Mouse (Mus musculus) bone marrow macrophage, adult 2 months (primary cell): Measurements from ENCODE around the gene Isyna1.

Experiments used
- CTCF ChIP-seq: IDR thresholded peaks from 2 replicates; pipeline ENCODE4 v1.5.1; 2012; ENCODE audit warnings: low read depth, mild to moderate bottlenecking, low read length, moderate library complexity
- POLR2A ChIP-seq: IDR thresholded peaks from 2 replicates; pipeline ENCODE4 v1.6.1; 2012; ENCODE audit warnings: mild to moderate bottlenecking, low read depth, low read length, borderline replicate concordance

DNA sequence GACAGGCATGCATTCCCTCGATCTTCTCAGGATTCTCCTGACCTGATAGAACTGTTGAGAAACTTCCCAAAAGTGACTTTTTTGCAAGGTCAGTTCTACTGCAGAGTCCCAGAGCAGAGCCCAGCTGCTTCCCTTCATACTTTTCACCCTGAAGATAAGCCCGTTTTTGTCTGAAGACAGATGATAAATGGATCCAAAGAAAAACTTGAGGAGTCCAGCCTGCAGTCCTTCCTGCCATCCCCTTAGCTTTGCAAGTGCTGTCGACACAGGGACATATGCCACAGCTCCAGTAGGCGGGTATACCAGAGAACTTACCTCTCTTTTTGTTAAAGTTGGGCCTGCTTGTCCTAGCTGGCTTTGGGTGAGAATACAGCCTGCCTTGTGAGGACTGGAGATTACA is 32.8 kb upstream of the Isyna1 start:
- TF ChIP-seq POLR2A (no peak), CTCF (no peak)
